Mouse (Mus musculus): Measurements from ENCODE around the gene Slc8a1.
A peak's percentile ranks its signal among the peaks of the same experiment; 100 is the strongest.

Gene Slc8a1

DNA sequence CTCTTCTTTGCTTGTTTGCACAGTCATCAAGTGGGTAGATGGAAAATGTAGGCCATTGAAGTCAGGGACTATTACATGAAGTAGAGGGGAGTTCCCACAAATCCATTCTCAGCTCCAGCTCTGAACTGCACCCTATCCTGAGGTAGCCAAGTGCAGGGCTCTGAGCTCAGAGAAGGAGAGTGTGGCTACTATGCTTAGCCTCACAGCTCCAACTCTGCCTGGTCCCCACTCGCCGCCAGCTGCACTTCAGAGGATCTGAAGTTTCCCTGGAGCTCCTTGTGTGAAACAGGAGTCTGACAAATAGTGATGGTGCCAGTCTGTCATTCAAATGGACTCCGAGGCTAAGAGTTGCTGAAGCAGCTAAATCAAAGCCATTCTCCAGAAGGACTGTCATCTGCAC is 282.9 kb downstream of the Slc8a1 start:
- DNase-seq (ENCODE audit: extremely low spot score, low read depth, low spot score), result no peak

DNA sequence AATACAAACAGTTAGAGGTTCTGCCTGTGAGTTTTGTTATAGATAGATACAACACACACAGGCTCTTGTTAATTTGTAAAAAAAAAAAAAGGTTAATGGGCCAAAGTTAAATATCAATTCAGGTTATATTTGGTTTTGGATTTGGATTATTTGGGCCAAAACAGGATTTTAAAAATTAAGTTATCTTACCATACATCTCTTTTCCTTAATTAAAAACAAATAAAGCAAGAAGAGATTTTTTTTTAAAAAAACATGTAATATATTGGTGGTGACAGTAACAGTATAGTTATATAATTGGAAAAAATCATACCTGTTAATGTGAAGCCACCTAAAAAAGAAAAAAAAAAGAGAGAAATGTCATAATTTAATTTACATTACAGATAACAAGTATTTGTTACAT is 296.7 kb downstream of the Slc8a1 start, which contains the start of gene Gm11096:
Gene Gm11096, plus strand, starts transcription at position 301 of the 400 bp plus-strand sequence.
- no peak for DNase-seq (ENCODE audit: extremely low spot score, low read depth, low spot score)

DNA sequence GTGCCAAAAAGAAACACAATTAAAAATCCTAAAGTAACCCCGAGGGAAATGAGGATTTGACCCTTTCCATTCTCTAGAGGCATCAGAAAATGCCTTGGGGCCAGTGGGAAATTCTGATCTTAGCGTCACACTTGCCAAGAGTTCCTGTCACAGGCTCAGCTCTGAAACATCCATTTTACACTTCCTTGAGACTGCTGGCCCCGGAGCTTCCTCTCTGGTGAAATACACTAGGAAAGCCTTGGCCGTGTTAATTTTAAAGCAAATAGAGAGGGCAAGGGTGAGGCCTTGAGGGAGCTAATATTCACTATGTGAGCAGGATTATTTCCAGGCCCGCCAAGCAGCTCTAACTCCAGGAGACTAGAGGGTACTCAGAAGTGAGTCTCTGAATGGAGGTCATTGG is 305.0 kb downstream of the Slc8a1 start:
- no peak for DNase-seq (ENCODE audit: extremely low spot score, low read depth, low spot score)

DNA sequence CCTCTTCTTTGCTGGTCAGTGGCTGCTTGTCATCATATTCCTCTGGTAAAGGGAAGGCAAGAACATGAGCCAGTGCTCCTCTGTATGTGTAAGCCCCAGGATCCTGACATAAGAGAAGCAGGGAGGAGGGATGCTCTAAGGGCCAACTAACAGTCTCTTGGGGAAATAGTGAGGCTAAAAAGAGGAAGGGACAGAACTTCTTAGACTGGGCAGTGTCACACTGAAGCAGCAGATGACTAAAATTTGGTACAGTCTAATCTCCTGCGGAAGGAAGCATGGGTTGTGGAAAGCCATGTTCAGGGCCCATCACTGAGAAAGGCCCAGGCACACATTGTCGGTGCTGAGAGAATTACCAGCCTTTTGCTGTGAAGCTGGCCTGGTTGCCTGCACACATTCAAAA is 305.4 kb downstream of the Slc8a1 start:
- no peak for DNase-seq (ENCODE audit: extremely low spot score, low read depth, low spot score)

DNA sequence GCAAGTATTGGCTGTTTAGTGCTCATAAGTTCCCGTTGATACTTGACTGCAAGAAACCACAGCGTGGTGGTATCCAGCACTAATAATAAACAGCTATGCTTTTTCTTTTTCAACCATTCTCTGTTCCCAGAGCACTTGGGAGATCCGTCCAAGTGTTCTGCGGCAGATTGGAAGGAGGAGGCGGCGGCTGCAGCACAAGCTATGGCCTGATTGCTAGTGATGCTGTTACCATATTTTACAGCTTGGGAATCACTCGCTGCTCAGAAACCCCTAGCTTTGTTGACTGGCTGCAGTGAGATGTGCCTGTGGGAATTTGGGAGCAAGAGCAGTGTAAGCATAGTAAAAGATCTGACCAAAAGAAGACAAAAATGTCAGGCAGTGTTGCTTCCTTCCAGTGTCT is 310.9 kb downstream of the Slc8a1 start:
- no peak for DNase-seq (ENCODE audit: extremely low spot score, low read depth, low spot score)

DNA sequence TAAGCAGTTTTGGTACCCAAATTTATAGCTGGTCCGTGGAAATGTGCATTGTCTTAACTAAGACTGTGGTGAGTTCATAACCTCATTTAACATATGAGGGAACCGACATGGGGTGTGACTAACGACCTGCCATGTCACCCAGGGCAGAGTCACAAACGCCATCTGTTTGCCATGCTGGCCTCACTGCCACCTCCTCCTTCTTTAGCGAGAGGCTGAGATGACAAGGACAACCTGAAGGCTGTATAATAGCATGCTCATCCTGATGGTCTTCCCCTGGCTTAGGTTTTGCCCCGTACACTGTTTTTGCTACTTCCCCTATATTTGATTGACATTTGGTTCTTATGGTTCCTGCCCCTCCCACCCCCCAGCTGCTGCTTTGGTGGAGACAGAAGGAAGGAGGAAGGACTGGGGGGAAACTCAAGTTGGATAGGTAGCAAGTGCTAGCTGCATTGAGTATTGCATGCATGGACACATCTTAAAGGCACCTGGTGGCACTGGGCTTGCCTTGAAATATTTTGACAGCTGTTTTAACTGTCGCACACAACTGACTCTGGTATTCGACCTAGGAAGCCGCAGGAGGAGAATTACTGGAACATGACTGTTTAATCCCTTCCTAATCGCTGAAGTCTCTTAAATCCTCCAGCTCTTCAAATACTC is 313.8 kb downstream of the Slc8a1 start:
- no peak for DNase-seq (ENCODE audit: extremely low spot score, low read depth, low spot score)

DNA sequence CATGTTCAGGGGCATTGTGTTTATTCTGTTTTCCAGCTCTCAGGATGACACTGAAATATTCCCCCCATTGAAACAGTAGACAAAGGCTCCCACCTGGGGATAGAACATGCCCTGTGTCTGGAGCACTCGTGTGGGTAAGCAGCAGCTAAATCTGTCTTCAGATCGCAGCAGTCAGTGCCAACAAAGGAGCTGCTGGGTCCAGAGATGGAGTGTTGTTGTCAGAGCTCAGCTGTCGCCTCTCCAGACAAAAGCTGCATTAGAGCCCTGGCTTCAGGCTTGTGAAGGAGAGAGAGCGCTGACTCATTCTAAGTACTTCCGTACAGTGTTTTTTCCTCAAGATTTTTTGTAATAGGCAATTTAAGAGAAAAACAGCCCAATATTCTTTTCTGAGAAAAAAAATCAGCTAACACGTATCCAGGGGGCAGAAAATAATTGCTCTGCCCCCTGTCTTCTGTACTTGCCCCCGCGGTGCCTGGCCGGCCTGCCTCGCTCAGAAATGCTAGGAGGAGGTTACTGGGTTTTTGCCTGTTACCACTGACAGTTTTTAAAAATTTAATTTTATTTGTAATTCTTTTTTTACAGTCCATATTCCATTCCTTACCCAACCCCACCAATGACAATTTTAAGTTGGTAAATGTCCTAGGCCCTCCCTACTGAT is 318.2 kb downstream of the Slc8a1 start:
- no peak for DNase-seq (ENCODE audit: extremely low spot score, low read depth, low spot score)

DNA sequence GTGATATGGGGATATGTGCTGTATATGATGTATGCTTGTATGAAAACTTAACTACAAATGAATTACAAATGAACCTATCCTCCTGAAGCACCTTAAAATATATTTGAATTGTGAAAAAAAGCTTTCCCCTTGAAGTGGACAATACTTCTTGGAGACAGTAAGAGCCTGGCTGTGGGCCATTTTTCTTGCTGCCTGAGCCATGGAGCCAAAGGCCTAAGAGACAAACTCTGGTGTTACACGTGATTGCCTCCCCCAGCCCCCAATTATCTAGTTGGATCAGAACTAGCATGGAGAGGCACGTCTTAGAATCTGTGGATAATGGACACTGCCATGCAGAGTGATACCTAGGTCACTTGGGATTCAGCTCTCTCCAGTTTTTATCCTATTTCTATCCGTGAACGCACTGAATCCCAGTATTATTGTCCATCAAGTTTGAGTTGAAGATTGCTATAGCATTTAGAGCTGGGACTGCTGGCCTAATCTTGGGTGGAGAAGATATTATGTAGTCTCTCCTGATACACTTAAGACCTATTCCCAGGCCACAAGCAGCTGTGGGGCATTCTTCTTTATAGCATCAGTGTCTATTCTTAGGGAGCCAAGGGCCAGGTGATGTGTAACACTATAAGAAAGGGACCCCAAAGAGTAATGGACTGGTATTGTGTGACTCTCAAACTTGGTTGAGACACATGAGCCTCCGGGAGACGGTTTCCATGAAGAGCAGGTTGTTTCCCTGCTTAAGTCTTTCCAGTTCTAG is 321.6 kb downstream of the Slc8a1 start:
- no peak for DNase-seq (ENCODE audit: extremely low spot score, low read depth, low spot score)

DNA sequence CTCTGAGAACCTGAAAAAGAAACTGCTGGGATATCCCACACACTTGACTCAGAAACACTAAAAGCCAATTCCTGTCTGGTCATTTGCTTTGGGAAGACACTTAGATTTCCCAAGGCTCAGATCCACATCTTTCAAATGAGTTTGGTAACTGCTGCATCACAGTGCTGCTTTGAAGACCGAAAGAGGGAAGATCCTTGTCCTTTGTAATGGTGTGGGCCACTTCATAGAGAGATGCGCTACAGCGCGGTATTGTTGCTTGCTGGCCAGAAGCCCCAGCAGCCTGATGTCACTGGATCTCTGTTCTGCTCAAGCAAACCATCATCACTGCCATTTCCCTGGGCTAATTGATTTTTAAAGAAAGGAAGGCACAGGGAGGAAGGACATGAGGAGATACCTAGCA is 325.4 kb downstream of the Slc8a1 start:
- DNase-seq (ENCODE audit: extremely low spot score, low read depth, low spot score), result no peak

DNA sequence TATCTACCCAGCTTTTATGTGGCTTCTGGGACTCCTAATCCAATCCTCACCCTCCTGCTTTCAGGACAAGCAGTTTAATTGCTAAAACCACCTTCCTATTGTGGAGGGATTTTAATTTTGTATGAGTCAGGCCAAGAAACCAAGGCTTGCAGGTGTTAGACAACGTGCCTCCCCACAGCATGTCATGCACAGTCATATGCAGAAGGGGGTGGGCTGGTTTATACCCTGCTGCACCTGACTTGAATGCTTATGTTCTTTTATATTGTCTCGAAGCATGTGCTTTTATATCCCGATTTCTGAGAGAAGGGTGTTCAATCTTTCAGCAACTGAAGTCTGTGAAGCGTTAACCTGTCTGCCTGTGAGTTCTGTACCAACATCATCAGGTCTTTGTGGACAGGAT is 334.0 kb downstream of the Slc8a1 start:
- DNase-seq (ENCODE audit: extremely low spot score, low read depth, low spot score), result no peak

DNA sequence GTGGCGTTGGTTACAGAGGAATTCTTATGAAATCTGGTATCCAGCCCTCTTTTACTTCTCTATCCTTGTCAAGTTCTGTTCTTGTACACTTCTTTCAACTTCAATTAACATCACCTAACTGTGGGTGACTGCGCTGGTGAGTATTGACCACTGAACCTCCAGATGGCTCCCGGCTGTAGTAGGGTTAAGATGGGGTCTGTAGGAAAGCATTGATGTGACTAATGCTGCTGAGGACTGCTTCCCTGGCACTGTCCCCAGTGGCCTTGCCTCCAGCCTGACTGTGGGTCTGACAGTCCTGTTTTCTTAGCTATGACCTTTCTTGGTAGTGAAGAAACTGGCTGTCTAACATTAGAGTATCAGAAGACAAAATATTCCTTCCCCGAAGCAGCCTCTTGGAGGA is 335.1 kb downstream of the Slc8a1 start:
- no peak for DNase-seq (ENCODE audit: extremely low spot score, low read depth, low spot score)

DNA sequence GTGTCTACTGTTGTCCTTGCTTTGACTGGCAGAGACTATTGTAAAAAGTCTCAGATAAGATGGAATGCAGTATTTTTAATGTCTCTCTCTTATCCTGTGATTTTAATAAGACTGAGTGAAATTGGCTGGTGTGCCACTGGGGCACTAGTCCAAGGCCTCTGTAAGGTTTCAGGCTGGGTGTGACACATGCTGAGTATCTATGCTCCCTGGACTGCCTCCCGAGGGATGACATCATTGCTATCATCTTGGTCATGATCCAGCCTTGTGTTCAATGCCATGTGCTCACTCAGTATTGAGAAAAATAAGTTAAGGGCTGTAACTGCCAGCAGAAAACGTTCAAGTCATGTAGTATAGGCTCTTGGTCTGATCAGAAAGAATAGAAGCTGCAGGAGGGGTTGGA is 335.5 kb downstream of the Slc8a1 start:
- no peak for DNase-seq (ENCODE audit: extremely low spot score, low read depth, low spot score)

DNA sequence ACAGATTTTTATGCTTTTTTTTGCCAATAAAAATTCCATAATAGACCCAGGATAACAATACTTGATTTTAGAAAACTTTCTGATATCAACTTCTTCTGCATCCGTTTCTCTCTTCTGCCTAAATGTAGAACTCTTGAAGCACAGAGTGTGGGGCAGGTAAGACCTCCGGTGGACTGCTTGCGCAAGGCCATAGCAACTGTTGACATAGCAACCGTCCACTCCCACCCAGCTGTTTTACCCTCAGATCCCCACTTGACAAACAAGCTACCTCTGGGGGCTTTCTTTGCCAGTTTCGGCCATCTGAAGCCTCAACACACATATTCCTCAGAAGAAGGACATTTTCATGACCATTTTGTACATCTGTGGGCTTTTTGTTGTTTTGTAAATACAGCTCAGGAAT is 337.8 kb downstream of the Slc8a1 start:
- no peak for DNase-seq (ENCODE audit: extremely low spot score, low read depth, low spot score)

DNA sequence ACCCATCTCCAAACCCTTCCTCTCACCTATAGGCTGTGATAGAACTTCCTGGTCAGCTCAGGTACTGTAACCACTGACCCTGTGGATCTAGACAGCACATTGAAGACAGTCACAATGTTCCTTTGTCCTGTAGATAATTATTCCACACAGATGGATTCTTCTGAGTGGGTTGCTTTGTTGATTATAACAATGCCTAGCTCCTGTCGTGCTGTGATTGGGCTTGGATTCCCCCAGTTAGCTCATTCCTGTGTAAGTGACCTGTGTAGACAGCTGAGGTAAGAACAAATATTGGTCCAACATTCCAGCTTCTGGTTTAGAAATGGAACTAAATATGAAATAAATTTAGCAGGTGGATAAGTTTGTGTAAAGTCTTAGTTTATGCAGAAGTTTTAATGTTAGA is 340.7 kb downstream of the Slc8a1 start:
- DNase-seq (ENCODE audit: extremely low spot score, low read depth, low spot score), result no peak

DNA sequence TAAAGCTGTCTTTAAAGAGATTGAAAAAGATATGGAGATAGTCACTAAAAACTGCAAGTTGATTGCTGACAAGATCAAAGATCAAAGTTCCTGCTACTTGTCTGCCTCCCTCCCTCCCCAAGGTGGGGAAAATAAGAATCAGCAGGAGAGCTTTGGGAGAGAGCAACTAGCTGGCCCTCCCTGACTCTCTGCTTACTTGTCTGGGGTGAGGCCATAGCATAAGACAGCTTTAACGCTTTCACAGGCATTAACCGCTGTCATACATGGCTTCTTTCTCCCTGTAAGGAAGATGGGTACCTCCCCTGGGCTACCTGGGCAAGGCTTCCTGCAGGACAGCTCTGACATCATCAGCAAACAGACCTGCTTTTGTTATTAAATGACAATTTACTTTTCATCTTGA is 344.1 kb downstream of the Slc8a1 start:
- DNase-seq (ENCODE audit: extremely low spot score, low read depth, low spot score), result peak; percentile 6

DNA sequence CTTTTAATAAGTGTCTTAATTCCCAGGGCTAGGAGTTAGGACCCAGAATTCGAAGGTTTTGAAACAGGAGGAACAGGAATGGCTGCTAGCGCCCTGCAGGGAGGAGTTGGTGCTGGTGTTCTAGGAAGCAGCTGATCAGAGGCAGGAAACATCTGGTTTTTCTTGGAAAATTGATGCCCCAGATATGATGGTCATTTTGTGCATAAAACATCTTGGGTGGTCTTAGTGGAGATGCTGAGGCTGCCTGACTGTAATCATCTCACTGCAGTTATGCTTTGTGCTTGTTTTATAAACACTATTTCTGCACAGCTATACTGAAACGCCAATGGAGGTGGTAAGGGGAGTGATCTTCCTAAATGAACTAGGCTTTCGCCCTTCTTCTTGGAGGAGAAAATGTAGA is 345.1 kb downstream of the Slc8a1 start:
- peak; percentile 12 for DNase-seq (ENCODE audit: extremely low spot score, low read depth, low spot score)

DNA sequence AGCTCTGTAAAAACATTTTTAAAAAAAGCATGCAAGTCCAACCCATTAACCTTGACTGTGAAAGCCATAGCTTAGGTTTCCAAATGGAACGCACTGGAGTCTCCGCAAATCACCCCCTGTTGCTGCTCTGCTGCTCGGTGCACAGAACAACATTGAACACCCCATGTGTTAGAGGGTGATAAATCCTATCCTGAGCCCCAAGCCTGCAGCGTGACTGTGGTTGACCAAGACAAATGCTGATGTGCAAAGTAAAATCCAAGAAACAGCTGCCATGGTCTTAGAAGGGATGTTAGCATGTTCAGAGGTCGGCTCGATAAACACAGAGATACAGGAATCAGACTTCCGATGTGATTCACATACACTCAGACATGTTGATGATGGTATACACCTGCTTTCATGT is 346.7 kb downstream of the Slc8a1 start:
- no peak for DNase-seq (ENCODE audit: extremely low spot score, low read depth, low spot score)

DNA sequence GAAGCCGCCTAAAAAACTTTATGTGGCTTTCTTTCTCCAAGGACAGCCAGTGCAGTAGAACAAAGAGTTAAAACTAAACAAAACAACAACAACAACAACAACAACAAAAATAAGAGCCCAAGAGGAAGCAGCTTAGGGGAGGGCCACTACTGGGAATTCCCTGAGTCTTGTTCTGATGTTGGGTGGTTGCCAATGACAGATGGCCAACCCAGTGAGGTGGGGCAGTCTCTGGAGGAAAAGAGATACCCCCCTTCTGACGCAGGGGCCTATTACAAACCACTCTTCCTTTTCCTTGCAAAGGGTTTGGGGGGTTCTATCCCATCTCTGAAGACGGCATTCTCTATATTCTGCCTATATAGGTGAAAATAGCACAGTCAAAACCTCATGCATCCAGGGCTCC is 347.4 kb downstream of the Slc8a1 start:
- DNase-seq (ENCODE audit: extremely low spot score, low read depth, low spot score), result no peak

DNA sequence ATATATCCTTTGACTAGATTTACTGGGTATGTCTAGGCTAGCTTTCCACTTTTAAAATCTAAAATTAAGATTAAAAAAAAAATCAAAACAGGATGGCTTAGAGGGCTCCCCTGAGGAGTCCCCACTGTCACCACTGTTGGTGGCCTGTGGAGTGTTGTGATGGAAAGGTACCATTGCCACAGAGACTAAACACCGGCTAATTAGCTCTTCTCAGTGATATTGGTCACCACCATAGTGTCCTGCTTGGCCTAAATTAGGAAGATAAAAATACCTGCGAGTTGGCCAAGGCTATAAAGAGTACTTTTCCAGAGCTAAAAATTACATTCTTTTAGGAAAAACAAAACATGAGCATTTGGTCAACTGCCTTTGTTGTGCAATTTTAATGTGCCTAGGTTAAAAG is 352.1 kb downstream of the Slc8a1 start:
- no peak for DNase-seq (ENCODE audit: extremely low spot score, low read depth, low spot score)

DNA sequence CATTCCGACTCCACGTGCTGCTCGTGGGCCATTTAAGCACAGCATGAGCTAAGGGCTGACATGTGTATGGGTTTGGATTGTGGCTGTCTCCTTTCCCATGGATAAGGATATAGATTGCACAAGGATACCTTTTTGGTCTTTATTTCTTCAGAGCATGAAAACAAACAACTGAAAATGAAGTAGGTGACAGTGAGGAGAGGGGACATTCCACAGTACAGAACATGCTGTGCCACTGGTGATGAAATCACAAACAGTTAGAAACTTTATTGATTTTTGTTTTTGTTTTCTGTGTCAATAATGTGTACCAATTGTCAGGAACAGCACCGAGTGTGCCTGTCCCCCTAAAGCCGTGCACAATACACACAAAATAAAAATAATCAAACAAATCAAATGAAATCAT is 352.7 kb downstream of the Slc8a1 start:
- DNase-seq (ENCODE audit: extremely low spot score, low read depth, low spot score), result no peak

DNA sequence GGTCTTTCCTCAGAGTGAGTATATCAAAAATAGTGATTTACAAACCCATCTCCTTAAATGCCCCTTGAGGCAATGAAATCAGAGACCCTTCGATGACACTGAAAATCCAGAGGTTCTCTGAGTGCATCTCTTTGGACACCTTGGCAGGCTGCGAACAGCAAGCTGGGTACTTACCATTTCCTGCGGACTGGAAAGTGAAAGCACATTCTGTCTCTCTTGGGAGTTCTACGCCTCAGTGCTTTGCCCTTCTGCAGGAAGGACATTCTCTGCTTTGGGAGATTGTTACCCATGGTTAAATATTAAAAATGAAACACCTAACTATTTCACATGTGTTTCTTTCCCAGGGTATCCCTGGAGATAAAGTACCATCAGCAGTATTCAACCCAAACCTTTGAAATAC is 354.7 kb downstream of the Slc8a1 start:
- no peak for DNase-seq (ENCODE audit: extremely low spot score, low read depth, low spot score)

DNA sequence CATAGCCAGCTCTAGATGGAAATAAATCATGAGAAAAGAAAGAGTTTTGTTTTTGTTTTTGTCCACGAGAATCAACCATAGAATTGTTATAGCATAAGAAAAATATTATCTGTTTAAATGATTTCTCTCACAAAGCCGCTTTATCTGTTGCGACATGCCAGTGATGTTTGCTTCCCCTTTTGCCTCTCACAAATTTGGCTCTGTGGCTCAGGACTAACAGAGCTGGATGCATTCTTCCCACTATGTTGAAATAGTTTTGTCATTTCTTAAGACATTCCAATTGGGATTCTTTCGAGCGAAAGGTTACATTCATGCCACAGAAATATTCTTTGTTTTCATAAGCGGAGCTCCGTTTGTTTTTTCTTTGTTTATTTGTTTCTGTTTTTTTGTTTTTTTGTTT is 359.7 kb downstream of the Slc8a1 start:
- DNase-seq (ENCODE audit: extremely low spot score, low read depth, low spot score), result no peak

Data from hindlimb bud, embryonic 11.5 days (tissue).